Mouse (Mus musculus) erythroblast, embryonic 14.5 days (primary cell): ENCODE data around the gene Sgcd.

ENCODE experiments used
- GATA1 ChIP-seq: IDR thresholded peaks from 2 replicates; pipeline ENCODE4 v1.6.1; 2012; ENCODE audit warnings: low read length, inconsistent platforms, mixed read lengths
- TAL1 ChIP-seq: IDR thresholded peaks from 3 replicates; pipeline ENCODE4 v1.6.1; 2012; ENCODE audit warnings: low read length, inconsistent platforms, mixed read lengths

GRCm38 (mm10) chr11:47804101-47804715 is 184.6 kb downstream of the Sgcd start:
- TF ChIP-seq TAL1 (no peak), GATA1 (no peak)
